Mouse (Mus musculus) heart, adult 18-20 months (tissue): Measurements from ENCODE around the gene Tnfsf4. TPM values are rescaled to one million over a fixed set of nuclear protein-coding genes. Genes with fewer than 3 reads are reported as not detected.

Experiments
- DNase-seq, 2 experiments: peaks; one replicate each; pipeline ENCODE4 v3.0.0; 2021 to 2022; ENCODE audit warnings: mixed read lengths in 1 of 2
- total RNA-seq, 2 experiments: library from RNA; stranded (reverse); gene quantifications; 2 replicates each; pipeline ENCODE4 v1.2.3; 2021

Gene Tnfsf4
- total RNA-seq, 2 experiments from 2014 or later = not detected

- DNase-seq = peak; percentile 62 to 85
These were observed 68.3 kb downstream of the Tnfsf4 start for GRCm38 (mm10) chr1:161463388-161464085.

Other genes with a start within 250 kb of the Tnfsf4 start
- not detected for gene Tex50, start 236.1 kb upstream of the Tnfsf4 start, total RNA-seq
- gene Prdx6, start 144.2 kb upstream of the Tnfsf4 start, total RNA-seq = 100 to 1,000 TPM; 348 to 375 TPM
- under 1 TPM in 1 of 2 experiments, not detected in 1; 0.17 TPM for gene Tnfsf18, start 99.2 kb downstream of the Tnfsf4 start, total RNA-seq